Mouse (Mus musculus): ENCODE results near the gene Tfb2m. TPM values are rescaled to one million over a fixed set of nuclear protein-coding genes. Genes with fewer than 3 reads are reported as not detected.

Gene Tfb2m
- total RNA-seq, 2 experiments from 2014 or later = 27.0 to 33.1 TPM

- DNase-seq (ENCODE audit: low spot score in 2 of 2) = no peak
Observed at GRCm38 (mm10) chr1:179506530-179507315, 39.3 kb downstream of the Tfb2m start.

DNA sequence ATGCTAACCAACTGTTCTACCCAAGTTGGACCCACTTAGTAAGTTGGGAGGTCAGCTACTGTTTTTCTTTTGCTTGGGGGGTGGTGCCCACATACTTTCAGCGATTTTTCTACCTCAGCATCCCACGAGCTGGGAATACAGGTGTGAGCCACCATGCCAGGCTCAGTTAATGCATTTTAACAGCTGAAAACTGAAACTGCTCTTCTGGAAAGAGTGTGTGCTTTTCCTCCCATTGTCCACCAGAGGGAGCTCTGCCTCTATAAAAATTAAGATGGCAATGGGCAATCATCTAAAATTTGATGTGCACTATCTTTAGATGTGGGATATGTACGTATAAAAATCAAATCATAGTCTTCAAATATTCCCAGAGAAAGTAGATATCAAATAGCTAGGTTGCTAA lies 43.5 kb downstream of the Tfb2m start:
- DNase-seq (ENCODE audit: low spot score in 2 of 2) = no peak

- DNase-seq (ENCODE audit: low spot score in 2 of 2) = no peak
Observed at GRCm38 (mm10) chr1:179499257-179499656, 46.8 kb downstream of the Tfb2m start.

DNA sequence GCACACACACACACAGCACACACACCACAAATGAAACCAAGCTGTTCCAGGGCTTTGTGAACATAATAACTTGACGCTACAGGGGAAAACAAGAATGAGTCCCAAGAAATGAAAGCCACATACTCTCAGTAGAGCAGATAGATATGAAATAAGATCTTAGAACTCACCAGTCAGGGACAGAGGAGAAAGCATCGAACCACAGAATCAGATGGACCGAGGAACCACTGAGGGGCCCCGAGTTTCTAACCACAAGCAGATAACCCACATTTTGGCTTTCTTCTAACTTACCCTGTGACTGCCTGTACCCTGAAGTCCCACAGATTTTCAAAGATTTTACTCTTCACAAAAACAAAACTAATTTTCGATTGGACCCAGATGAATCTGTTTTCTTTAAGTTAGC lies 53.2 kb downstream of the Tfb2m start:
- no peak for DNase-seq (ENCODE audit: low spot score in 2 of 2)

DNA sequence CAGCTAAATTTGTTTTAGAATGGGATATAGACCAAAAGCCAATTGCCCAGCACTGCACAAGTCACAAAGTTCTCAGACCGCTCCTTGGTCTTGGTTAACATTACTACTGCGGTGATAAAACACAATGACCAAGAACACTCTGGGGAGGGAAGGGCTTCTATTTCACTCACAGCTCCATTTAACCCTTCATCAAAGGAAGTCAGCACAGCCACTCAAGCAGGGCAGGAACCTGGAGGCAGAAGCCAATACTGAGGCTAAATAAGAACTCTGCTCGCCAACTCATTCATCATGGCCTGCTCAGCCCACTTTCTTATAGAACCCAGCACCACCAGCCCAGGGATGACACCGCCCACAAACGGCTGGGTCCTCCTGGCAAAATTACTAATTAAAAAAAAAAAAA lies 57.5 kb downstream of the Tfb2m start:
- no peak for DNase-seq (ENCODE audit: low spot score in 2 of 2)

DNA sequence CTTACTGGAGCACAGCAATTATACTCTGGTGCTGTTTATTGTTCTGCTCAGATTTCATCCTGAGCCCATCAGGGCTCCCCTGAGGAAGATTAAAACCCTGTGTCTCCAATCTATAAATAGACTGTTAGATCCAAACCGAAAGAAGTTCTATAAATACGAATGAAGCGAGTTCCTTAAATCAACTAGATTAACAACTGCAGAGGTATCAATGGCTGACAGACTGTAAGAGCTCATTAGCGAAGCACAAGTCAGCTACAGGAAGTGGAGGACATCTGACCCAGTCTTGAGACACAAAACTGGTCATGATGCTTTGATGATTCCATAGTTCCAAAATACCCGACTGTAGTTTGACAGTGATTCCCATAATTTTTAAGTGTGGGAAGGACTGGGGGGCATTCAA lies 58.1 kb downstream of the Tfb2m start:
- no peak for DNase-seq (ENCODE audit: low spot score in 2 of 2)

DNA sequence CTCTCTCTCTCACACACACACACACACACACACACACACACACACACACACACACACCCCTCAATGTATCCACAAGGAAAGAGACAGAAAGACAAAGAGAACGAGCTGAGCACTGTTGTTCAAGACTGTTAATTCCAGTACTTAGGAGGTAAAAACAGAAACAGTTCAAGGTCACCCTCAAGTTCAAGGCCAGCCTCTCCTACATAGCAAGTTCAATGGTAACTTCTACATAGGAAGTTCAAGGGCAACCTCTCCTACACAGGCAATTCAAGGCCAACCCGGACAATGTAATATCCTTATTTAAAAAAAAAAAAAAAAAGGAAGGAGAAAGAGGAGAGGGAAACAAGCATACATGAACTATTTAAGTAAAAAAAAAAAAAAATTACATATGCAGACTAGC lies 58.8 kb downstream of the Tfb2m start:
- no peak for DNase-seq (ENCODE audit: low spot score in 2 of 2)

DNA sequence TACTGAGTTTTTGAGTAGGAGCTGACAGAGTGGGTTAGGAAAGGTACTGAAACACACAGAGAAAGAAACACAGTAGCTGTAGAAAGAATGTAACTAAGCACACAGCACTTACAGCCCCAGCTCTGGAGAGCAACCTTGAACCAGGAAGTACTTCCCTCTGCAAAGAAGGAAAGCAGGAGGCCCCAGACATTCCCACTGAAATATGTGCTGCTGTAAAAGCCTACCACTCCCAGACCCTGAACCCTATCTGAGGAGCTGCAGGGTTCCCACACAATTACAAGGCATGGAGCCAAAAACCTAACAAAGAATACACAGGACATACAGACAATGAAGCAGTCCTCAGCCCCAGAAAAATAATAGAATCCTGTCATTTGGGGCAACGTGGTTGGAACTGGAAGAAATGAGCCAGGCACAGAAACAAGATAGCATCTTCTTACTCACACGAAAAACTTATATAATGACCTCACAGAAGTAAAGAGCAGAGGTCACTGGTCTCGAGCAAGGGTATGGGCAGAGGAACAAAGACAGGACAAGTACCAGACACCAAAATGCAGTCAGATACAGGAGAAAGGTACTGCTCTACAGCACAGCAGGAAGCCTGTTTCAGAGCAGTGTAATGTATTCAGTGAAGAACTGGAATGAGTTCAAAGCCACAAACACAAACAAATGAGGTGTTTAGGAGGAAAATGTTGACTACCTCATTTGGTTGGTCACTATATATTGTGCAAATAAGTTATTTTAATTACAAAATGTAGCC lies 60.1 kb downstream of the Tfb2m start:
- DNase-seq (ENCODE audit: low spot score in 2 of 2) = no peak

GRCm38 (mm10) chr1:179480862-179481261 lies 65.2 kb downstream of the Tfb2m start:
- no peak for DNase-seq (ENCODE audit: low spot score in 2 of 2)

Other genes starting within 250 kb of the Tfb2m start
- gene Smyd3, start 28.2 kb downstream of the Tfb2m start, total RNA-seq (2021) = 10 to 100 TPM; 13.6 to 14.0 TPM
- gene Cnst, start 103 bp upstream of the Tfb2m start, total RNA-seq (2021) = 10 to 100 TPM; 25.8 to 27.7 TPM
- 10 to 100 TPM; 38.0 to 39.6 TPM for gene Sccpdh, start 121.9 kb upstream of the Tfb2m start, total RNA-seq (2021)
- under 1 TPM; 0.08 to 0.20 TPM for gene Kif28, start 199.0 kb upstream of the Tfb2m start, total RNA-seq (2021)